Mouse (Mus musculus) adrenal gland, postnatal 10 days (tissue): ENCODE data around the gene Wfdc15b. TPM values are rescaled to one million over a fixed set of nuclear protein-coding genes. Genes with fewer than 3 reads are reported as not detected.

Experiments used
- DNase-seq: peaks from one replicate; pipeline ENCODE4 v3.0.0; 2021; ENCODE audit warnings: mixed read lengths
- total RNA-seq, 2 experiments: library from RNA; stranded (reverse); gene quantifications; 2 replicates each; pipeline ENCODE4 v1.2.3; 2021

The Wfdc15b gene
- total RNA-seq, 2 experiments from 2014 or later, result not detected

- peak; percentile 51 for DNase-seq
These were observed 41.3 kb downstream of the Wfdc15b start for GRCm38 (mm10) chr2:164180124-164180523.

- DNase-seq, result peak; percentile 24
These were observed 43.6 kb downstream of the Wfdc15b start for GRCm38 (mm10) chr2:164177831-164178230.

GRCm38 (mm10) chr2:164175850-164176249 is 45.6 kb downstream of the Wfdc15b start:
- no peak for DNase-seq

- no peak for DNase-seq
These were observed 46.6 kb downstream of the Wfdc15b start for GRCm38 (mm10) chr2:164174649-164175395.

GRCm38 (mm10) chr2:164173394-164173793 is 48.1 kb downstream of the Wfdc15b start:
- DNase-seq, result no peak

- DNase-seq, result no peak
These were observed 50.6 kb downstream of the Wfdc15b start, which contains the start of gene Kcns1 for GRCm38 (mm10) chr2:164170902-164171301. Kcns1 (minus strand) TSS chr2:164171113.

- DNase-seq, result no peak
These were observed 51.1 kb downstream of the Wfdc15b start for GRCm38 (mm10) chr2:164170326-164170725.

GRCm38 (mm10) chr2:164168571-164168946 is 52.9 kb downstream of the Wfdc15b start:
- DNase-seq, result no peak

- DNase-seq, result no peak
These were observed 53.5 kb downstream of the Wfdc15b start for GRCm38 (mm10) chr2:164167752-164168570.

- peak; percentile 46 for DNase-seq
These were observed 56.5 kb downstream of the Wfdc15b start for GRCm38 (mm10) chr2:164164941-164165340.

Other genes starting within 250 kb of the Wfdc15b start
- 100 to 1,000 TPM; 248 to 255 TPM for gene Ywhab, start 226.7 kb downstream of the Wfdc15b start, total RNA-seq
- gene Pabpc1l, start 196.2 kb downstream of the Wfdc15b start, total RNA-seq, result 1 to 10 TPM; 1.9 to 2.5 TPM
- gene Stk4, start 151.3 kb downstream of the Wfdc15b start, total RNA-seq, result 10 to 100 TPM; 27.9 to 30.1 TPM
- gene Tomm34, start 150.5 kb downstream of the Wfdc15b start, total RNA-seq, result 10 to 100 TPM; 24.6 to 29.5 TPM
- under 1 TPM; 0.09 to 0.15 TPM for gene Kcns1, start 50.5 kb downstream of the Wfdc15b start, total RNA-seq
- gene Wfdc5, start 38.9 kb downstream of the Wfdc15b start, total RNA-seq, result not detected
- gene Wfdc12, start 31.1 kb downstream of the Wfdc15b start, total RNA-seq, result not detected
- gene Wfdc15a, start 21.5 kb downstream of the Wfdc15b start, total RNA-seq, result not detected
- gene Svs2, start 16.8 kb upstream of the Wfdc15b start, total RNA-seq, result not detected
- not detected for gene Svs3b, start 35.0 kb upstream of the Wfdc15b start, total RNA-seq
- not detected for gene Svs4, start 56.8 kb upstream of the Wfdc15b start, total RNA-seq
- gene Svs3a, start 67.6 kb upstream of the Wfdc15b start, total RNA-seq, result not detected
- not detected for gene Svs6, start 95.1 kb upstream of the Wfdc15b start, total RNA-seq
- gene Svs5, start 111.1 kb upstream of the Wfdc15b start, total RNA-seq, result under 1 TPM in 1 of 2 experiments, not detected in 1; 0.45 TPM
- 10 to 100 TPM in 1 of 2 experiments, 1 to 10 TPM in 1; 9.1 to 13.2 TPM for gene Slpi, start 167.4 kb upstream of the Wfdc15b start, total RNA-seq
- gene Rbpjl, start 181.5 kb upstream of the Wfdc15b start, total RNA-seq, result under 1 TPM in 1 of 2 experiments, not detected in 1; 0.15 TPM
- 1 to 10 TPM; 2.3 to 2.7 TPM for gene Matn4, start 183.5 kb upstream of the Wfdc15b start, total RNA-seq
- gene Sdc4, start 222.2 kb upstream of the Wfdc15b start, total RNA-seq, result 100 to 1,000 TPM; 101 to 246 TPM
- 10 to 100 TPM; 31.7 to 34.5 TPM for gene Sys1, start 235.3 kb upstream of the Wfdc15b start, total RNA-seq
- gene Gm20458, start 239.3 kb upstream of the Wfdc15b start, total RNA-seq, result 1 to 10 TPM; 2.5 to 4.8 TPM